Mouse (Mus musculus) heart, postnatal 14 days (tissue): ENCODE measurements around the gene Nkd1. TPM values are rescaled to one million over a fixed set of nuclear protein-coding genes. Genes with fewer than 3 reads are reported as not detected.

Experiments used
- DNase-seq, 2 experiments: peaks; one replicate each; pipeline ENCODE4 v3.0.0; 2021 to 2022
- intact Hi-C: fragments of 180-260 bp; cut with DNase I; formaldehyde crosslinking; loops from one replicate; pipeline ENCODE4 v1.15.1; 2025
- total RNA-seq, 2 experiments: library from RNA; stranded (reverse); gene quantifications; 2 replicates each; pipeline ENCODE4 v1.2.3; 2021

The Nkd1 gene
- total RNA-seq, 2 experiments from 2014 or later = 3.0 to 3.3 TPM

GRCm38 (mm10) chr8:88572185-88572909, 51.2 kb downstream of the Nkd1 start:
- intact Hi-C loops = no loop called here
- DNase-seq = no peak

- DNase-seq = no peak
- intact Hi-C loops = no loop called here
Observed at GRCm38 (mm10) chr8:88572941-88573645, 51.9 kb downstream of the Nkd1 start.

DNA sequence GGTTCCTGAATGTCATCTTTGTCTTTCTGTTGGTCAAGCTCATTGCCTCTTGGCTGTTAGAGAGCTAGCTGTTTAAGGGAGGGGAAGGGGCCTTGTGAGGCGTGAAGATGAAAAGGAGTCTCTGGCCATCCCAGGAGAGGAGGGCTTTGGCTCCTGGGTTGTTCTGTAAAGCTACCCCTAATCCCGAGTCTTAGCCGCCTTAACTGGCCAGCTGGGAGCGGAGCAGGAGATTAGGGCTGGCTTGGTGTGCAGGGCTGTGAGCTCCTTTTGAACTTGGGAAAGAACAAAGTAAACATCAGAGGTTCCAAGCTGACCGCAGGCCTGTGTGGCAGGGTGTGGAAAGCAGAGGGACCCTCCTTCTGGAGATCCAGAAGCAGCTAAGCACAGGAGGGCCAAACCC, 53.8 kb downstream of the Nkd1 start:
- no peak for DNase-seq
- intact Hi-C loops = no loop called here

DNA sequence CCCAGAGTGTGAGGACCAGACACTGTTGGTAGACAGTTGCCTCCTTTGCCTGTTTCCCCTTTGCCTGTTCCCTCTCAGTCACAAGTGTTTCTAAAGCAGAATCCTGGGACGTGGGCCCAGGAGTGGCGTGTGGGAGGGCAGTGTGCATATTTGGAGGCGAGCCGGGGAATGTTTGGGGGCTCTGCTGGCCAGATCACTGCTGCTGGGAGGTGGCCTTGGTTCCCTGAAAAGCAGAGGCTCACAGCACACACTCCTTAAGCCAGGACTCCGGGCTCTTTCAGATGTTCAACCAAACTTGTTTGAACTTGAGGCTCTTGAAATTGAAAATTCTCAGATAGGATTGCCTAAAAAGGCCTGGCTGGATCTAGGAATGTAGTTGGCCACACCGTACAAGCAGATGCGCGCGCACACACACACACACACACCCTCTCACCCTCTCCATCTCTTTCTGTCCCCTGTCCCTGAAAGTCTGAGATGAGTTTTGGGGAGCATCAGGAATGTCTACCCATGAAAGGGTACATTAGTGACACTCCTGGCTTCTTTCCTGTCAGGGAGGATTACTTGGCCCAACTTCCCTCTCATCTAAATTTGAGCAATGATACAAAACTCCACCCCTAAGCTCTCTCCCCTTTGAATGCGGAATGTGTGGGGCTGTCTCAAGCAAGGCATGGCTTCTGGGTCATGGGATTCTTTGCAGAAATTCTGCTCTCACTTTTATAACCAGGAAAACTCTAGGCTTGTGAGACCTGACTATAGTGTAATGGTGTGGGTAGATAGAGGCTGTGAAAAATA, 55.4 kb downstream of the Nkd1 start:
- intact Hi-C loops = no loop called here
- DNase-seq = peak; percentile 58 to 65

DNA sequence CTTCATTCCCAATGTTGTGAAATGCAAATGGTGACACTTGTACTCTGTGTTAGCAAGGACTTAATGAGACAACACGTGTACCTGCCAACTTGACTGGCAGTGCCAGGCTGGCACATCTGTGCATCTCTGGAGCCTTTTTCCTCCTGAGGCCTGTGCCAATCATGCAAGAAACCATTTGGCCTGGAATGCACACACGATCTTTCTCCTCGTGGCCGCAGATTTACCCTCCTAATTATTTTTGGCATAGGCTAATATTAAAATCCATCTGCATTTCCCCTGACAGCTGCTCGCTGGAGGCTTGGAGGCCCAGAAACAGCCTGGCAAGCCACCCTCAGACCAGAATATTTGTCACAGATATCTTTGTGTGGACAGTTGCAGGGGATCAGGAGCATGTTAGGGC, 56.5 kb downstream of the Nkd1 start:
- intact Hi-C loops = no loop called here
- DNase-seq = no peak

GRCm38 (mm10) chr8:88578413-88579175, 57.4 kb downstream of the Nkd1 start:
- intact Hi-C loops = no loop called here
- DNase-seq = no peak

- intact Hi-C loops = no loop called here
- DNase-seq = no peak
Observed at GRCm38 (mm10) chr8:88579246-88579645, 58.1 kb downstream of the Nkd1 start.

DNA sequence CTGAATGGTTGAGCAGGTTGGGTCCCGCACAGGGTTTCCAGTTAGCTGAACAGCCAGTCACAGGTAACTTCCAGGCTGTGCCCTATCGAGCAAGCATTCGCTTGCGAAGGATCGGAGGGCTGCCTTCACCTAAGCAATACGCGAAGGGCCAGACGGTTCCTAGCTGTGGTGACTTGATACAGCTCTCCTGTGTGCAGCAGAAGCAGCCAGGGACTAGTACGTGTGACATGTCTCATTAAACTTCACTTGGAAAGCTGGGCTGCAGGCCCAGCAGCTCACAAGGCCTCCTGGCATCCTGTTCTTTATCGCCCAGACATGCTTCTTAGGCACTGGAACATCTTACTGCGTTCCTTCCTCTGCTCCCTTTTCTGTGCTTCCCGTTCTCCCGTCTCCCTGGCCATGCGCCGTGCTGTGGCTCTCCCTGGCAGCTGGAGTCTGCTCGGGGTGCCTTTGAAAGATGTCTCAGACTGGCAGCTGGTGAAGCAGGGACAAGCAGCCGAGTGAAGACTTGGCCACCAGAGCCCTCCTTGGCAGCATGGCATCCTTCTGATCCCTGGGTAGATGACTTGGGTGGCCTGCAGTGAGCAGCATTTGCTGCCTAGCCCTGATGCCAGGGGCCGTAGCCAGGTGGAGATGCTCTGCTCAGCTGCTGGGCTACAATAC, 58.6 kb downstream of the Nkd1 start:
- intact Hi-C loops = no loop called here
- no peak for DNase-seq

GRCm38 (mm10) chr8:88580785-88581184, 59.6 kb downstream of the Nkd1 start:
- DNase-seq = no peak
- intact Hi-C loops = no loop called here

DNA sequence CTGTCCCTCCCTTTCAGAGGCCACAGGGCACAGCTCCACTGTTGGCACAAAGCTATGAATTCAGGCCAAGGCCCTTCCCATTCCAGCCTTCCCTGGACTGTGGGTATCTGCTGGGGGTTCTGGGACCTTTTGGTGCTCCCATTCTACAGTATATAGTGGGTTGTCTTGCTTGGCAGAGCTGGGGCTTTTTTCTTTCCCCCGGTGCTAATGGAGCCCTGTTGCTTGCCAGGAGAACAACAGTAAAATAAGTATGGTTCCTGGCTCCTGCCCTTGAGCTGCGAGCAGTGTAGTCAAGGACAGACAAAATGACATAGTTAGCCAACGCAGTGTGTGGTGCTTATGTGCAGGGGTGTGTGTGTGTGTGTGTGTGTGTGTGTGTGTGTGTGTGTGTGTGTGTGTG, 62.7 kb downstream of the Nkd1 start:
- DNase-seq = no peak
- intact Hi-C loops = no loop called here

DNA sequence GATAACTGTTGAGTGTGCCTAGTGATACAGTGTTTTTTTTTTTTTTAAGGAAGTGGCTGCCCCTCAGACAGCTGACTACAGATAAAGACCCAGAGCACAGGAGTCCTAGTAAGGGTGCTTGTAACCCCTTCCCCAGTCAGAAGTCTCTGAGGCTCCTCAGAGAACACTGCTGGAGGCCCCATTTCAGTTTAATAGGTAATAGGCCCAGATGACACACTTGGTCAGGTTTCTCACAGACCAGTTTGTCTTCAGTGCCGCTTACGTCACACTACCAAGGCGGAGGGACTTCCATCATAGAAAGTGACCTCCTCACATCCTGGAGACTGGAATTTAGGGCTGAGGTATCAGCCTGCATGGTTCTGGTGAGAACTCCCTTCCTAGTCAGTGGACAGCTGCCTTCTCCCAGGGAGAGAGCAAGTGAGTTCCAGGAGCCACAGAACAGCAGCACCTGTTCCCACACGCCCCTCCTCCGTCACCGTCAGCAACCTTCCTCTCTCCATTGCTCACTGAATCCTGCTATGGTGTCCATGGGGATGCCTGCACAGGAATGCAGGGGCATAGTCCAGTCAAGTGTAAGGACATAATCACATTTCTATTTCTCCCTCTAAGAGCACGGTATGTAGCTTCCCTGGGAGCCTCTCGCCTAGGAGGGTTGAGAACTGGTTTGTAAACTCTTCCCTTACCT, 67.2 kb downstream of the Nkd1 start:
- intact Hi-C loops = no loop called here
- DNase-seq = no peak

DNA sequence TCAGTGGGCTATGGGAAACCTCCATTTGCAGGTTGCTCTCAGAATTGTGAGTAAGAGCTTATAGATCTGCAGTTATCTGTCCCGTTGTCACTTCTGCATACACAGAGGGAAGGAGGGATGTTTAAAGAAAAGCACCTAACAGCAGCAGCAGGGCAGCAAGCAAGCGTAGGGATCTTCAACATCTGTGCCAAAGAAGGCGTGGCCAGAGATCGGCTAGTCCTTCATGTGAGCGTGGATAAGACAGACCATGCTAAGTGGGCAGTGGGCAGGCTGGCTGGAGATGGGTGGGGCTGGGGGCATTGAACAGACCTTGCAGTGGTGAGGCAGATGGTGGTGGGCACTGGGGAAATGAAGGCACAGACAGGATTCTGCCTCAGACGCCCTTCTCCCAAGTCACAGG, 69.1 kb downstream of the Nkd1 start:
- intact Hi-C loops = no loop called here
- DNase-seq = no peak

- intact Hi-C loops = no loop called here
- DNase-seq = no peak
Observed at GRCm38 (mm10) chr8:88593947-88594346, 72.8 kb downstream of the Nkd1 start.

- intact Hi-C loops = no loop called here
- no peak for DNase-seq
Observed at GRCm38 (mm10) chr8:88596042-88596441, 74.9 kb downstream of the Nkd1 start.

- intact Hi-C loops = no loop called here
- no peak for DNase-seq
Observed at GRCm38 (mm10) chr8:88598578-88598977, 77.4 kb downstream of the Nkd1 start.

DNA sequence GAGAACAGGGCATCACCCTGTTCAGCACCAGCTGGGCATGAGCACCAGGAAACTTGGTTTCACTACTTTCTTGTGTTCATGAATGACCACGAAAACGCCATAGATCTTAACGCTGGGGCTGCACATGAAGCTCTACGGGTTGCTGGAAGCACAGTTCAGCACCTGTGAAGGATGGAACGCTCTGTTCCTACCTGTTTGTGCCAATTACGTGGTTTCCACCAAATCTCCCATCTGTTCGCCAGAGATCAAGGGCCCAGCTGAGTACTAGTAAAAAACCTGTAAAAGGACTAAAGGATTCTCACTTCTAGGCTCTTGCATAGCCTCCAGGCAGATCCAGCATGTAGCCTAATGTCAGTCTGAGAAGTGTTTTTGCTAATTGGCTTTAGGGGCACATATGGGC, 78.3 kb downstream of the Nkd1 start:
- intact Hi-C loops = no loop called here

GRCm38 (mm10) chr8:88603446-88603989, 82.4 kb downstream of the Nkd1 start:
- intact Hi-C loops = no loop called here
- DNase-seq = no peak

More for the DNA sequence above, 78.3 kb downstream of the Nkd1 start:
- DNase-seq = no peak

DNA sequence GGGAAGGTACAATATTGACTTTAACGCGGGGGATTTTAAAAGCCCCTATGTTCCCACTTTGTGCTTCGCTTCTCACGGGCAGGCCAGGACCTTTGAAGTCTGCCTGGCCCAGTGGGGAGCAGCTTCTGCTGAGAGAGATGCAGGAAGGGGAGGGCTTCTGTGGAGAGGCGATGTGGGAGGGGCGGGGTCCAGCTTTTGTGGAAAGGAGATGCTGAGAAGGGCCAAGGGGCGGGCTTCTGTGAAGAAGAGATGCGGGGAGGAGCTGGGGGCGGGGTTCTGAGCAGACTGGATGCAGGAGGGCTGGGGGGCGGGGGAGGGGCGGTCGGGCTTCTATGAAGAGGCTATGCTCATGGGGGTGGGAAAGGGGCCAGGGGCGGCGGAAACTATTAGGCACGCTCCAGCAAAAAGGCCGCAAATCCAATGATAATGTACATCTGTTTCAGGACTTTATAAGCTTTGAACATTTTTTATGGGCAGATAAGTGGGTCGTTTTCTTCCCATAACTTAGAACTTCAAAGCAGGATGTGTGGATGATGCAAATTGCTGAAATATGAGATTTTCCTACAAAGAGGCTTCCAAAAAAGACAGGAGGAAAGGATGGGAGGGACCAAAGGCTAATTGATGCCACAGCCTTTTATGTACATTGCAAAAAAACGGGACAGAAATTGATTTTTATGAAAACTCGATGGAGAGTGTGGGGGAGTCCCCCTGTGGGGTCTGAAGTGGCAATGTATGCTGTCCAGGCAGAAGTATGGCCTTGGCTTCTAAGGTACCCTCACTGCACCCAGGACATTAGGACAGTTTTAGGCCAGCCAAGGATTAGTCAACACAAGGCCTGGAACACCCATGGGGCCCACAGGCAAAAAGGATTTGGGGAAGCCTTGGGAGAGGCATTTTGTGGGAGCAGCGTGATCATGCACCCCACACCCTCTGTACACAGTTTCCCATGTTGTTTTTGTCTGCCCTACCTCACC, 83.2 kb downstream of the Nkd1 start:
- peak; percentile 53 to 67 for DNase-seq
- intact Hi-C loops = no loop called here
